Mouse (Mus musculus) gastrocnemius, adult 18-20 months (tissue): ENCODE measurements around the gene Met. TPM values are rescaled to one million over a fixed set of nuclear protein-coding genes. Genes with fewer than 3 reads are reported as not detected.

ENCODE experiments used
- DNase-seq: peaks from one replicate; pipeline ENCODE4 v3.0.0; 2021; ENCODE audit warnings: low spot score
- total RNA-seq, 2 experiments: library from RNA; stranded (reverse); gene quantifications; 2 replicates each; pipeline ENCODE4 v1.2.3; 2021

The Met gene
- total RNA-seq, 2 experiments from 2014 or later: 9.9 to 10.3 TPM

DNA sequence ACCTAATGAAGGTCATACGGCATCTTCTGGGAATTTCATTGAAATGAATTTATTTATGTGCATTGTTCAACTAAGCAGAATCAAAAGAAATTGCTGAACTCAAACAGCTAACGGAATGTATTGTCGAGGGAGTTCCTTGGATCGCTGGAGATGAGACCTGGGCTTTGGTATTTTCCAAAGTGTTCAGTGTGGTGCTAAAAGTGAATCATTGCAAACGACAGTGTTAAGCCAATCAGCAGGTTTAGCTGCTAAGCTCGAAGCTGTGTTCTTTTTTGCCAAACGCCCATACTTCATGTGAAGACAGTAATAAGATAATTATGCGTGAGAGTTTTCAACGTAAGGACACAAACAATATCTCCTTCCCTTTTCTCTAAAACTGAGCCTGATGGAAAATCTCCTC is 82.7 kb downstream of the Met start:
- DNase-seq: no peak

DNA sequence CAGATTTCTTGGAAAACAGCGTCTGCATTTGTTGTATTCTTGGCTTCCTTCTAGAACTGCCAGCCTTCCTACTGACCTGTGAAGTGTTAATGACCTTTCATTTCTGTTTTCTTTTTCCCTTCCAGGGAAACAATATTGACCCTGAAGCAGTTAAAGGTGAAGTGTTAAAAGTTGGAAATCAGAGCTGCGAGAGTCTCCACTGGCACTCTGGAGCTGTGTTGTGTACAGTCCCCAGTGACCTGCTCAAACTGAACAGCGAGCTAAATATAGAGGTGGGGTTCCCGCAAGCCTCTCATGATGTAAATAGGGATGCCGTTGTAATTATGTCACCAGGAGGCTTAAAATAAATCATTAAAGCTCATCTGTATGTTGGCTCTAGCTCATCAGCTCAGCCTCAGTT is 83.2 kb downstream of the Met start:
- DNase-seq: peak; percentile 42

DNA sequence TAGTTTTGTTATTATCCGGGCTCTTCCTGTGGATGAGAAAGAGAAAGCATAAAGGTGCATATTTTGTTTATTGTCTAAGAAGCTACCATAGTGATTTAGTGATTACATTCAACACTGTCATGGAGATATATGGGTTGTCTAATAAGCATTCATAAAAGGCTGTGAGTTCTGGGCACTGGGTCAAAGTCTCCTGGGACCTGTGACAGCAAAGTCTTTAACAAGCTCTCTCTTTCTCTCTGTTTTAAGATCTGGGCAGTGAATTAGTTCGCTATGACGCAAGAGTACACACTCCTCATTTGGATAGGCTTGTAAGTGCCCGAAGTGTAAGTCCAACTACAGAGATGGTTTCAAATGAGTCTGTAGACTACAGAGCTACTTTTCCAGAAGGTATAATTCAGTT is 85.2 kb downstream of the Met start:
- DNase-seq: no peak

DNA sequence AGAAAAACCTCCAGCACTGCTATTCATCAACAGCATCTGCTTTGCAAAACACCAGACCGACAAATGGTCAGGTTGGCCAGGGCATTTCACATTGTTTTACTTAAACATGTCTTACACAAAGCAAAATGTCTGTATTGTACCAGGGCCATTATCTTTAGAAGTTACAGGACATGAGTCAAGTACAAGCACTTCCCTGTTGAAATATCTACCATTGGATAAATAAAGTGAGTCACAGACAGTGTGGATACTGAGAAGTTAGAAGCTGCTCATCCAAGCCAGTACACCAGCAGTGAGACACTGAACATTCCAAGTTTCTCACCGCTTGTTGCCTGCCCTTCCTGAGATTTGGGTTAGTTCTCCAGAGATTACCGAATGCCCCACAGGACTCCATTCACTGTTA is 86.0 kb downstream of the Met start:
- DNase-seq: no peak

DNA sequence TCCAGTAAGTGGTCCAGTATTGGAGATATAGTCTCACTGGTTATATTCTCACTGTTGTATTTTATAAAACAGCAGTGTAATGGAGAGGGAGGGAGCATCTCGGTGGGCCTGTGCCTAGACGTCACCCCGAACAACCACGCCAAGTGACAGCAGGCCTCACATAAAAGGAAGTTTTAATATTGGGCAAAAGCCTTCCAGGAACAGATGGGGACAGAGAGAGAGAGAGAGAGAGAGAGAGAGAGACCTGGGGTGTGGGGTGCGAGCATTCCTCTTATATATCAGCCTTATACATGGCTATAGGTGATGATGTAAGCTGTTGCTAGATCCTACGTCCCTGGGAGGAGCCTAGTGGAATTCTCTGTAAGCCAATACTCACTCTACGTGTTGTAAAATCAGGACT is 90.7 kb downstream of the Met start:
- no peak for DNase-seq

DNA sequence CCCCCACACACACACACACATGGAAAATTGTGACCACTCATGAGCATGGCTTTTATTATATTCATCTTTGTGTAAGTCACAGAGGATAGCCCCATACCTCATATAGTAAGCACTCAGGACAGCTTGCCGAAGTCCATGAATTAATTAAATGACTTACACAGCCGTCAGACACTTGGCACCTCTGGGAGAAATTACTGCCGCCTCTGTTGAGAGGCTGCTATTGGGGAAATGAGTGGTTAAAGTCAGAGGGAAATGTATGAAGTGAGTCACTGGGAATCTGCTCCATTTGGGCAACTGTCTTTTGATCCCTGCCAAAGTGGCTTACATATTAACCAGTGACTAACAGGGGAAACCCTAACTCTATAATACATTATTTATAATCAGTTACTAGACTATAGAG is 91.2 kb downstream of the Met start:
- DNase-seq: no peak

DNA sequence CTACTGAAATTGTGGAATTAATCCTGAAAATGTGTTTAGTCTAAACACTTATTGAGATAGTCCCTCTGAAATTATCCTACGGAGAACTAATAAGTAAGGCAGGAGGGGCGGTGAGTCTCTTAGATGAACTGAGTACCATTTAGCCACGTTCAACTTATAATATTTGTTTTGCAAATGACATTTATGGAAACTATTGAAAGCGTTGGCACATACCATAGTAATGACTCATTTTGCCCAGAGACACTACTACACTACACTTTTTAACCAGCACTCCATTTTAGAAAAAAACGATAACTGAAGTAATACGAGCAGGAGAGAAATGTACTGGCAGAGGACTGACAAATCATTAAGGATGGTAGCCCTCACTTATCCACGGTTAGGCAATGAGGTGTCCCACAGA is 92.1 kb downstream of the Met start:
- DNase-seq: no peak

DNA sequence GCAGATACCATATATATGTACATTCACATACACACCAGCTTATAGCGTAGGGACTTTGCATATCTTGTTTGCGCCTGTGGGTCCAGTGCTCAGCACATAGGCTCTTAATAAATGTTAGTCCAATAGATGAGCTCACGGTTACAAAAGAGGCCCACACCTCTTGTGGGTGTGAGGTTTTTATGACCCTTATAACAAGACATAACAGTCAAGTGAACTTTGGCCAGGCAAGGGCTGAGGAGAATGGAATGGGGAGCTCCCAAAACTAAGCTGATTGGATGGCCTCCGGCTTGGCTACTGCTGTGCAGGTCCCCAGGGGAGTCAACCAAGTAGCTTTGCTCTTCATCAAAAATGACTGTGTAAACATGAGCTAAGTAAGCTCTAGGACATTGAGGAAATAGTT is 96.1 kb downstream of the Met start:
- peak; percentile 20 for DNase-seq

DNA sequence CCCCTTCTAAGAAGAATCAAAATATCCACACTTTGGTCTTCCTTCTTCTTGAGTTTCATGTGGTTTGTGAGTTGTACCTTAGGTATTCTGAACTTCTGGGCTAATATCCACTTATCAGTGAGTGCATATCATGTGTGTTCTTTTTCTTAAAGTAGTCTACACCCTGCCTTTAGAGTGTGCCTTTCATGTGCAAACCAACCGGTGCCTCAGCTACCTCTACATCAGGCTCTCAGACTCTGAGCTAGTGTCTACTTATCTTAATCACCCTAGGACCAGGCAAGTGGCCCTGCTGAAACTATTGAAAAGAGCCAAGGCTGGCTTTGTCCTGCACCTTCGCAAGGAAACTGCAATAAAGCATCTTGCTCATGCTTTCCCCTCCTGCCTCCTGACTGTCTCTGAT is 97.7 kb downstream of the Met start:
- DNase-seq: no peak

DNA sequence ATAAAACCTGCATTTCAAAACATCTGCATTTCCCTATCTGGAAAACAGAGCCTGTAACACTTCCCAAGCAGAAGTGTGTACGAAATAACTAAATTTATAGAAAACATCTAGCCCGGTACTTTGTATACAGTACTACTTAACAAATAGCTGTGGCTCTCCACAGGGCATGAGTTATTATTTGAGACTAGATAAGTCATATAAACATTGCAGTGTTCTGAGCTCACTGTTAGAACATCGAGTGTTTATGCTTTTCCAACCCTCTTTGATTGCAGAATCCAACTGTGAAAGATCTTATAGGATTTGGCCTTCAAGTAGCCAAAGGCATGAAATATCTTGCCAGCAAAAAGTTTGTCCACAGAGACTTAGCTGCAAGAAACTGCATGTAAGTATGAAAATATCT is 98.3 kb downstream of the Met start:
- DNase-seq: no peak

DNA sequence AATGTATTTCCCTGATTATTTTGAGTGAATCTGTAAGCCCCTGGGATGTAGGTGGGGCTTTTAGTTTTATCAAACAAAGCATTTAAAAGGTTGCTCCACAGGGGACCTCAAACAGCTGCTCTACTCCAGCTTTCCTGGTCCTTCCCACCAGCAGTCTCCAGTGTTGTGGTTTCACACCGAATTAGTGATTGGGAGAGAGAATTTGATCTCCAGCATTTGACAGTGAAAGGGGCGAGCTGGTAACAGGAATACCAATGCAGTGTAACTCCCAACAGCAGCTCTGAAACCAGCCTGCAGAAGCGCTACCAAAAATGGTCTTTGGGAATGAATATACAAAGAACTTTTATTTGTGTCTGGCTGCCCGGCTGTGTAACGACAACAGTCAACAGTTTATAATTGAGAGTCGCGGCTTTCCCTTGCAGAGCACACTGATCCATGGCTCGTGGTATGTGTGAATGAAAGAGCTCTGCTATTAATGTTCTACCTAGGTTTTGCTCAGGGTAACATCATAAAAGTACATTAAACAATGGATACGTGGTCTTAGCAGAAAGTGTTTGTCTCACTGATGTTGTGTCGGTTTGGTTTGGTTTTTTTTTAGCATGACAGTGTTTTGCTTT is 99.0 kb downstream of the Met start:
- no peak for DNase-seq

DNA sequence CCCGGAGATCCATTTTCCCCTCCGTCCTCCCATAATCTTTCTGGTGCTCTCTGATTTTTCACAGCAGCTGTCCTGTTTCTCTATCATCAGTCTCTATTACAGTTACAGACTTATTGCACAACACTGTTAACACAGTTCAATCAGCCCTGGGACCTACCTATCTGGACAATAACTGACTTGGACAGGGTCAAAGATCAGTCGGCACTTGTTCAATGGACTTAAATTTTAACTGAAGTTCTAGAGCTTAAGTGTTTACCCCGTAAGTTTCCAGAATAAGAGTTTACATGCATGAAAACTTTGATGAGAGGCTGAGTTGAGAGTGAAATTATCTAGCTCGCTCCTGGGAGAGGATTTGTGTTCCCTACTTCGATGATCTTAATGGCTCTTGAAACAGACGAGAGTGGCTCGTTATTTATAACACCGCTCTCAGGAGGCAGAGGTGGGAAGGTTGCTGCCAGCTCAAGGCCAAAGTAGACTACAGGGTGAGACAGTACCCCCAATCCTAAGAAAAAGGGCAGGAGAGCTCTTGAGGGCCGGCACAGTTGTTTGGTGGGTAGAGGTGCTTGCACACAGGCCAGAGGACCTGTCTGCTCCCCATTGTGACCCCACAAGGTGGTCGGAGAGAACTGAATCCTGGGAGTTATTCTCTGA is 105.2 kb downstream of the Met start:
- no peak for DNase-seq

DNA sequence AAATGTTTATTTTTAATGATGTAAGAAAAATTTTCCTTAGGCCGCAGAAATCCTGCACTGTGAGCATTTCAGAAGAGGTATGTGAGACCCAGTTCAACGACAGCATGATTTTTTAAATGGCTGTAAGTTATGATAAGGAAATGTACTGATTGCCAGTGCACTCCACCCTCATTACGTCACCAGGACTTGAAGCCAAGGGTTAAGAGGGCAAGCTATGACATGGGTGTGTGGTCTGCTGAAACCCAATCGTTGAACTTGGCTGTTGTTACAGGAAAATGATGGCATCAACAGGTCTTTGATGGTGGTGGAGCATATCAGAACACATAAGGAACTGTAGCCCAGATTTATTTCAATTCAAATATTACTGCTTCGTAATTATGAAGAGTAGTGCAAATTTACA is 109.6 kb downstream of the Met start:
- no peak for DNase-seq

DNA sequence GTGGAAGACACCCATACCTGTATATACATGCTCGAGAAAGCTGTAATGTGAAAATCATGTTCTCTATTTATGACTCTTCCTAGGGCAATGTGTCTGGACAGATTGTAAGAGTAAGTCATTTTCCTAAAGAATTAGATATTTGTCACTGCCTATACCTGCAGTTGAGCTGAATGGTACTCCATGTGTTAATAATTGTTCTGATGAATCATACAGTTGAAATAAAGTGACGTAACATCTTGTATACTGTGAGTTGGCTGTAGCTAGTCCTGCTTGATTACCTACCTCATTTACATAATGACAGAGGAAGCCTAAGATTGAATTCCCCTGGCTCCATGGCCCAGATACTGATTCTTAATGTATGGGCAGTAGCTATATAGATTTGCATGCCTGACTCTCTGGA is 110.1 kb downstream of the Met start:
- DNase-seq: no peak

DNA sequence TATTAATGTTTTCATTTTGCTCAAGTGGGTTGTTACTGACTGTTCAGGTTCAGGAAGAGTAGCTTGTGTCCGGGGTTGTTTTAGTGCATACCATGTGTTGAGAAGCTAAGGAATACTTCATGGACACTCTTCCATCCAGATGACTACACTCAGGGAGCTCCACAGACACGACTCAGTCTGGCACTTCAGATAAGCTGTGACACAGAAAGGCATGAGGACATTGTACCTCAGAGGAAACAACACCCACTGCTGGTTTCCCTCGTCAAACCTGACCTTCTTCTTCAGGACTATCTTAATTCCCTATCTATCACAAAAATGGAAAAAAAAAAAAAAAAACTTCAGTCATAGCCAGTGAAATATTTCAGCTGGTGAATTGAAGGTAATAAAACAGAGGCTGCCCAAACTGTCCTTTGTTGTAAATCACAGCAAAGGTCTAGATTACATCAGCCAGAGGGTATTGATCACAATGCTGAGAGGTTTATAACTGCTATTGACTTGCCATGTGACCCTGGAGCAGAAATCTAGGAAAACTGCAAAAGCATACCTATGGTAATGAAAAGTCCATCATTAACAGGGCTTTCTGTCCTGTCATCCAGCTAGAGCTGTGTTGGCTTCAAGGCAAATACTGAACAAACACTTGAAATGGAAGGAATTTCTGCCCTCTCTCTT is 114.6 kb downstream of the Met start:
- no peak for DNase-seq

DNA sequence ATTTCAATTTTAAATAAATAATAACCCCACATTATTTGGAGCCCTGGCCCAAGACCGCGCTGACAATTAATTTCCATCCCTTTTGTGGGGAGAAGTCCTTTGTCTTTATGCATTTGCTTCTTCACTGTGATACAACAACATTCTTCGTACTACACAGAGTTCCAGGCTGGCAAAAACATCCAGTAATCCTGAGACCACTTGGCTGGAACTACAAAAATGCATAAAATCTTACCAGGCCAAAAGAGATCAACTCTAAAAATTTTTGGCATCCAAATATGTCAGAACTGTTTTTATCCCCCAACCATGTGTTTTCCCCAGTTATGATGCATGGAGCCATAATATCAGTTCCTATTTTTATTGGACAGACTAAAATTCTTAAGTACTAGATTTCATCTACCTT is 116.7 kb downstream of the Met start:
- DNase-seq: no peak

DNA sequence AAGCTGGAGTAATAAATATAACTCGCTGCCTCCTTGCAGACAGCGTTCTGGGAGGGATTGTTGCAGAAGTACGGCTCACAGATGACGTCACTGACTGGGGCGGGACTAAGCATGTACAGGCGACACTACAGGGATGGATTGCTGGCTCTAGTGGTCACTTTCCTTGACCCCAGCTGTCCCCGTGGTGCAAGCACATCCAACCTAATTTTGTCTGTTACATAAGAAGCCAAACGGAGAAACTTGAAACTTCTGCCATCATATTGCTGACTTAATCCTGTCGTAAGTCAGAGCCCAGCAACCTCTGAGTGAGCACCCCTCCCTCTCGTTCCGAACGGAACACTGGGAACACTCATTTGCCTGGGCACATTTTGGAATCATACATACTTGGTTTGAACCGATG is 120.4 kb downstream of the Met start:
- DNase-seq: peak; percentile 92

DNA sequence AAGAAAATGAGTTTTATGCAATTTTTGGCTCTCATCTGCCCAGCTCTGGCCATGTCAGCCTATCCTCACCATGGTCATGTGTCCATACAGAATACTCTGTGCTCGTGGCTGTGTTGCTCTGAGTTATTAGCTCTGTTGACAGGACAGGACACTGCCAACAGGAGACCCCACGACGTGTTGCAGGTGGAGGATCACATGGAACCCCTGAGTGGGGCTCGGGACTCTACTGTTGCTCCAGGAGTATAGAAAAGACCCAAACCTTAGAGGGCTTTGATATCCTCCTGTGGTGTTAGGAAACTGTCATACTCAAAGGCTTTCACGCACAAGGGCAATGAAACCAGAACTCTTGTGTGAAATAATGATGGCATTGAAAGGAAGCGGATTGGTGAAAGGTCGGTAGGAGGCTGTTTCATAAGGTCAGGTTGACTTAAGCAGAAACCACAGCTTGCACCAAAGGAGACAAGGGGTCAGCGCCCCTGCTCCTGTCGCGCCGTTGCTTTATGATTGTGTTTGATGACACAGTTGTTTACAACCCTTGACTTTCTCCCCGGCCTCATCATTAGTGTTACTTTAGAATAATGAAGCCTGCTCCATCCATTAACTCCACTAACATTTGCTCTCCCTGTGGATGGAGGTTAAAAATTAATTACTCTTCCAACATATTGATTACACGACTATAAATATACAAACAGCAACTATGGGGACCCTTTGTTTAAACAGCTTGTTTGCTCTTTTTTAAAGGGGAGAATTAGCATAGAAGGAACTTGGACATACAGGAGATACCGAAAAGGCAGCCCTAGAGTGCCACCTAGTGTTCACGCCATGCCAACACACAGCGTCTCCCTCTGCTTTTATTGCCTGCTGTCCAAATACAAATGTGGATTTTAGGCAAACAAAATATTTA is 125.7 kb downstream of the Met start:
- DNase-seq: peak; percentile 82

DNA sequence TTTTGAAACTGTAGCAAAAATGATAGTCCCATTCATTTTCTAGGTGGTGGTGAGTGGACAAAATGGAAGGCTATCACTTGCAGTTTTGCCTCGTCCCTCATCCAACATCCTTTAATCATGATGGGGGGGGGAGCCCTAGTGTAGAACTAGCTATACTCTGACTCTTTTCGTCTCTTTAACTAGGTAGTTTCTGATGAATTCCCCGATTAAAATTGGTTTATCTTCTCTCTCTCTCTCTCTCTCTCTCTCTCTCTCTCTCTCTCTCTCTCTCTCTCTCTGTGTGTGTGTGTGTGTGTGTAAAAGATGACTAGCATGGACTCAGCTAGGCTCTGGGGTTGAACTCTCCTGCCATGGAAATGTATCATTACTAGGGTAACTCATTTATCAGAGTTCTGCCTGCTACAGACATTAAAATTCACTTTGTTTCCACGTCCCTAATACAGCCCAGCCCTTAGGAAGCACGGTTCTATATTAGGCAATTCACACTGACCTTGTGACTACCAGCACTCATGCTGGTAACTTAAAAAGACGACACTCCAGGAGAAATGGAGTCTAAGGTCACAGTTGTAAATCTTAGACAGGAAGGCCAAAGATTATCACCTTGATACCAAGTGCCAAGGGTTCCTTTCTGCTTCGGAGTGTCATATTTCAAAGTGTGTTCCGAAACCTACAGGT is 126.5 kb downstream of the Met start:
- DNase-seq: no peak

DNA sequence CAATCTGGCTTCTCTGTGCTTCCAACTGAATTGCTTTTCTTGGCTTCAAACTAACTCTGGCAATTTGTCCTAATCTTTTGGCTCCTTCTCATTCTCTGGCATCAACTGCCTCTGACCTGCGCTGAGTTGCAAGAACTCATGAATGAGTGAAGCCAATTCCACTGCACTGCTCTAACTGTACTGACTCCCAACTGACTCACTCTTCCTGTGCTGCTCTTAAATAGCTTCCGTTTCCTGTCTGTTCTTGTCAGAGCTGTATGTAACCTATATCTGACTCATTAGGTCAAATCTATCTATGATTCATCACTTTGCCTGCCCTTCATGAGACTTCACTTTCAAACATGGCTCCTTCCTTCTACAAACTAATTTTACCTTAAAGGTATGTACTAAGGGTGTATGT is 130.4 kb downstream of the Met start:
- DNase-seq: no peak

DNA sequence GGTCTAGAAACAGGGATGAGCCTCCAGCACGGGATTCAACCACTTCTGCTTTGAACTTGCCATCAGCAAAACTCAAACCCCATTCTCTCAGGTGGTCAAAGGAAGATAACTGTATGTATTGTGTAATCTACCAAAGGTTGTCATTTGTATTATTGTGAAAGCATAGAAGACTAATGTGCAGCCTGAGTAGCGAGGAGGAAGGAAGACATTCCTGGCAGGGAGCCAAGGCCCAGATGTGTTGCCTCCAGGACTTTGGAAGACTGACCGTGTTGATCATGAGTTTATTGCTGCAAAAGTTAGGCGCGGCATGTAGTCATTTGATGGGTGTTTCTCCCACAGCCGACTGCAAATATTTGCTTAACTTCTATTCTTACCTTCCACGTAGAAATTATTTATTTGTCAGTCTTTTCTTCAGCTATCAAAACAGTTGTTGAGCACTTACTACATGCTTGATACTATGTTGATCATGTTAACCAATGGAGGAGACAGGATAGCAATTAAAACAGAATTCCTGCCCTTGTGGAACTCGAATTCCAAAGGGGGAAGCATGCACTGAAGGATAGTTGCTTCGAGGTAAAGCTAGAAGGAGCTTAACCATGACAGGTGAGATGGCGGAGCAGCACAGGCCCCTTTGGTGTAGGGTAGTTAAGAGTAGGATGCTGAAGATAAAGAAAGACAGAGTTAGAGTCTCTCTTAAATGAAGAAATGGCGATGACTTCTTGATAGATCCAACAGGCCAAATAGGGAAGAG is 132.3 kb downstream of the Met start:
- DNase-seq: peak; percentile 10
